Comparison of ENCODE assay signal across 11 mouse cellular contexts in the genomic region with DNA sequence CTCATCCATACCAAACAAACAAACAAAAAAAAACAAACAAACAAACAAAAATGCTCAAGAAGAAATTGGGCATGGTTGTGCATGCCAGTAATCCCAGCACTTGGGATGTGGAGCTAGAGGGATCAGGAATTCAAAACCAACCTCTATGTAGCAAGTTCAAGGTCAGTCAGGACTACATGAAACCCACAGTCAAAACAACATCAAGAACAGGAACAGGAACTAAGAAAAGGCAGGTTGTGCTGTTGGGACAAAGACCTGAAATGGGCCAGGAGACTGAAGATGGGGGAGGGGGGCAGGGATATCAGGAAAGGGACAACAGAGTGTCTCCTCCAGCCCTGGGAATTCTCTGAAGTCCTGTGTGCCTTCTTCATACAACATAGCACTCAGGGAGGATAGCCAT.
"Had no signal": no experiment of that assay in that cellular context is flagged by ENCODE, and none has a peak within 500 bp of the region (broad histone marks: within the 10 kb centered on the region; RNA-seq: fewer than 3 reads in every experiment).

No protein-coding gene starts in this region.

- H3K4me3 ChIP-seq: layer of hippocampus, adult 2 months; limb, embryonic 10.5 days; liver, embryonic 12.5 days; midbrain, embryonic 13.5 days; neural tube, embryonic 12.5 days had no signal

- H3K36me3 ChIP-seq: limb, embryonic 10.5 days; liver, embryonic 12.5 days; midbrain, embryonic 13.5 days; neural tube, embryonic 12.5 days had no signal

- H3K27ac ChIP-seq: layer of hippocampus, adult 2 months; liver, embryonic 12.5 days; midbrain, embryonic 13.5 days; neural tube, embryonic 12.5 days had no signal

- H3K27me3 ChIP-seq: liver, embryonic 12.5 days; midbrain, embryonic 13.5 days; neural tube, embryonic 12.5 days had no signal

- DNase-seq: kidney, postnatal 10 days; kidney, postnatal 4 days; lung, embryonic 14.5 days; lung, postnatal 10 days; right cerebral cortex, postnatal 4 days; thymus, postnatal 36 days had no signal

- H3K4me2 ChIP-seq: liver, embryonic 12.5 days; lung, embryonic 14.5 days; midbrain, embryonic 13.5 days; neural tube, embryonic 12.5 days had no signal

- H3K4me1 ChIP-seq: liver, embryonic 12.5 days; midbrain, embryonic 13.5 days had no signal

- ATAC-seq: liver, embryonic 12.5 days; midbrain, embryonic 13.5 days had no signal

- H3K9ac ChIP-seq: liver, embryonic 12.5 days; lung, embryonic 14.5 days; midbrain, embryonic 13.5 days; neural tube, embryonic 12.5 days had no signal

- H3K9me3 ChIP-seq: limb, embryonic 10.5 days; liver, embryonic 12.5 days; midbrain, embryonic 13.5 days; neural tube, embryonic 12.5 days had no signal
